Mouse (Mus musculus): Measurements from ENCODE around the gene Dapk3.
A peak's percentile ranks its signal among the peaks of the same experiment; 100 is the strongest.

DNA sequence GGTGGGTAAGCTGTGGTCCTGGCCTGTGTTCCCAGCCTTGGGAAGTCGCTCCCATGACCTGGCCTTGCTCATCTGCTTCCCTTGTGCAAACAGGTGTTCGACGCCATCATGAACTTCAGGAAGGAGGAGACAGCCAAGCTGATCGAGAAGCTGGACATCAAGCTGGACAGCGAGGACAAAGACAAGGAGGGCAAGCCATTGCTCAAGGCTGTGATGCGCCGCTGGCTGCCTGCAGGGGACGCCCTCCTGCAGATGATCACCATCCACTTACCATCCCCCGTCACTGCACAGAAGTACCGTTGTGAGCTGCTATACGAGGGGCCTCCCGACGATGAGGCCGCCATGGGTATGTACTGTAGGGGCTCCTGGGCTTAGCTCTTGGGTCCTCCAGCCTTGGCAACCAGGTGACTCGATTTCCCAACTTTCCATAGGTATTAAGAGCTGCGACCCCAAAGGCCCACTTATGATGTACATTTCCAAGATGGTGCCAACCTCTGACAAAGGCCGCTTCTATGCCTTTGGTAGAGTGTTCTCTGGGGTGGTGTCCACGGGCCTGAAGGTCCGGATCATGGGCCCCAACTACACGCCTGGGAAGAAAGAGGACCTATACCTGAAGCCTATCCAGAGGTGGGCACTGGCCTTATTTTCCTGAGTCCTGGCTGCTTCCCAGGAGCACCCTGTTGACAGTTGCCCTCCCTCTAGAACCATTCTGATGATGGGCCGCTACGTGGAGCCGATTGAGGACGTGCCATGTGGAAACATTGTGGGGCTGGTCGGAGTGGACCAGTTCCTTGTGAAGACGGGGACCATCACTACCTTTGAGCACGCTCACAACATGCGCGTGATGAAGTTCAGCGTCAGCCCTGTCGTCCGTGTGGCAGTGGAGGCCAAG lies 3.1 kb upstream of the Dapk3 start:
- TF ChIP-seq CTCF (IDR thresholded peaks at IDR 0.05; ENCODE audit: borderline replicate concordance, insufficient read depth, low read length) (peak; percentile 34; the same call in 1 of the 2 replicates), POLR2A (IDR thresholded peaks at IDR 0.05; ENCODE audit: low read depth, low read length) (no peak)
